Mouse (Mus musculus) cerebellum, adult 2 months (tissue): ENCODE measurements at regions not wholly inside any gene's neighbourhood (a gene's known extent, or its start where the extent isn't known, plus 50 kb on each side); places are given as distances from the start of the nearest gene placed in this dataset.

Experiments used
- CTCF ChIP-seq: fragments of 200-500 bp; IDR thresholded peaks from 2 replicates; pipeline ENCODE4 v1.5.1; 2011; ENCODE audit warnings: low read depth, mild to moderate bottlenecking, control low read depth, low read length, moderate library complexity, borderline replicate concordance; ENCODE audit not compliant: insufficient read depth
- POLR2A ChIP-seq: fragments of 200-500 bp; IDR thresholded peaks from 2 replicates; pipeline ENCODE4 v1.6.1; 2011; ENCODE audit warnings: low read length, control low read depth, borderline replicate concordance; ENCODE audit not compliant: insufficient read depth

DNA sequence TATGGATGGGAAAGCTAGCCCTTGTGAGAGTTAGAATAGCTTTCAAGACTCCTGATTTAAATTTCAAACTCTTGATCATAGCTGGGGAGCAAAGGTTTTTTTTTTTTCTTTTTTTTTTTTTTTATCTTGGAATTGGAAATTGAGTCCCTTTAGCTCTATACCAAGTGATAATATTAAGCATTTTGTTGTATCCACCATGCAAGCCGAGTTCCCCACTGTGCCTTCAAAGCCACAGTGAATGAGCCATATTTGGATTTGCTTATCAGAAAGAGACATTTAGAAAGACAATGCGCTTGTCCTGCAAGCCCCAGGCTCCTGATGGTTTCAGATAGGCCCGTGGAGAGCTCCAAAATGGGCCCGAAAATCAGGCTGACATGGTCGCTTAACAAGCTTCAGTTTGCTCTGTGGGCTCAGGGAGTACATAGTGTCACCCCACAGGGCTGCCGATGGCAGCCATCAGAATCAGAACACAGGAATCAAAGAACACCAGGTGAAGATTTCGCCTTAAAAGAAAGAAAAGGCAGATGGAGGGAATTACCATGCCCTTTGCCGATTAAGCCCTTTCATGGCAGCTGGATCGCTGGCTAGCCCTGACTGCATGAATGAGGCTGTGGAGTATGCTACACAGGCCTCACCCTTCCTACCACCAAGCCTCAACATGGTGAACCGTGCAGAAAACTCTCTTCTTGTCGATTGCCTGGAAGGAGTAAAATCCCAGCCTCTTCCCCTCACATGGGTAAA lies 351.0 kb upstream of the Tenm3 start:
- no peak for TF ChIP-seq CTCF
- TF ChIP-seq POLR2A: no peak
